ENCODE assay signal across 23 mouse cellular contexts in genomic region chr6:141567366-141567765, GRCm38 (mm10). TPM values are rescaled to one million over a fixed set of nuclear protein-coding genes. Genes with fewer than 3 reads are reported as not detected.
"Had no signal": no experiment of that assay in that cellular context is flagged by ENCODE, and none has a peak within 500 bp of the region (broad histone marks: within the 10 kb centered on the region; RNA-seq: fewer than 3 reads in every experiment).

No protein-coding gene starts in this region.

- H3K27me3 ChIP-seq: limb, embryonic 13.5 days; liver, embryonic 12.5 days; liver, embryonic 15.5 days; lung, embryonic 15.5 days; megakaryocyte, embryonic 14.5 days; neural tube, embryonic 12.5 days; neural tube, embryonic 15.5 days; stomach, embryonic 15.5 days had no signal

- ATAC-seq: liver, embryonic 12.5 days had no signal

- H3K9ac ChIP-seq: limb, embryonic 13.5 days; liver, embryonic 12.5 days; liver, embryonic 15.5 days; lung, embryonic 15.5 days; neural tube, embryonic 12.5 days; neural tube, embryonic 15.5 days; stomach, embryonic 15.5 days had no signal

- H3K9me3 ChIP-seq: limb, embryonic 10.5 days; limb, embryonic 13.5 days; liver, embryonic 12.5 days; liver, embryonic 15.5 days; lung, embryonic 15.5 days; megakaryocyte, embryonic 14.5 days; midbrain, embryonic 10.5 days; neural tube, embryonic 12.5 days; neural tube, embryonic 15.5 days; stomach, embryonic 15.5 days had no signal

- H3K4me3 ChIP-seq: layer of hippocampus, adult 2 months; limb, embryonic 10.5 days; limb, embryonic 13.5 days; liver, embryonic 12.5 days; liver, embryonic 15.5 days; lung, embryonic 15.5 days; megakaryocyte, embryonic 14.5 days; midbrain, embryonic 10.5 days; neural tube, embryonic 12.5 days; neural tube, embryonic 15.5 days; stomach, embryonic 15.5 days had no signal

- H3K4me1 ChIP-seq: limb, embryonic 10.5 days; limb, embryonic 13.5 days; liver, embryonic 12.5 days; liver, embryonic 15.5 days; lung, embryonic 15.5 days; megakaryocyte, embryonic 14.5 days; neural tube, embryonic 12.5 days; stomach, embryonic 15.5 days had no signal

- H3K4me2 ChIP-seq: limb, embryonic 13.5 days; liver, embryonic 12.5 days; liver, embryonic 15.5 days; lung, embryonic 15.5 days; neural tube, embryonic 12.5 days; neural tube, embryonic 15.5 days; stomach, embryonic 15.5 days had no signal

- H3K36me3 ChIP-seq: limb, embryonic 10.5 days; limb, embryonic 13.5 days; liver, embryonic 12.5 days; liver, embryonic 15.5 days; lung, embryonic 15.5 days; midbrain, embryonic 10.5 days; neural tube, embryonic 12.5 days; neural tube, embryonic 15.5 days; stomach, embryonic 15.5 days had no signal

- H3K27ac ChIP-seq: kidney, postnatal 0 days; layer of hippocampus, adult 2 months; limb, embryonic 10.5 days; limb, embryonic 13.5 days; liver, embryonic 12.5 days; liver, embryonic 15.5 days; lung, embryonic 15.5 days; midbrain, embryonic 10.5 days; neural tube, embryonic 12.5 days; neural tube, embryonic 15.5 days; stomach, embryonic 15.5 days had no signal

- DNase-seq: kidney, adult 2 months; kidney, postnatal 25 days; layer of hippocampus, adult 9-11 months; liver; lung, adult 18-20 months; lung, postnatal 10 days; lung, postnatal 36 days; spleen, adult 18-20 months; thymus, adult 18-20 months; thymus, postnatal 4 days had no signal

RNA-seq across cellular contexts. Expression of gene Slco1c1, which starts 43.2 kb away (rescaled TPM):
- polyA plus RNA-seq: limb, embryonic 10.5 days; liver, embryonic 12.5 days; liver, embryonic 15.5 days; lung, embryonic 15.5 days; testis, adult 2 months had no signal
